Mouse (Mus musculus) liver, postnatal 0 days (tissue): Measurements from ENCODE around the gene Grm7.

Experiments
- CTCF ChIP-seq: sonication (generic); IDR thresholded peaks from 2 replicates; pipeline ENCODE4 v1.5.1; 2016; ENCODE audit warnings: antibody characterized with exemption, low read depth
- EP300 ChIP-seq: IDR thresholded peaks from 2 replicates; pipeline ENCODE4 v1.6.1; 2016; ENCODE audit warnings: antibody characterized with exemption, low read depth, mild to moderate bottlenecking

- TF ChIP-seq CTCF: no peak
- TF ChIP-seq EP300: no peak
These were observed 876.7 kb downstream of the Grm7 start for GRCm38 (mm10) chr6:111522122-111522521.
